Mouse (Mus musculus) forebrain, embryonic 16.5 days (tissue): ENCODE measurements around the gene Pde6d. TPM values are rescaled to one million over a fixed set of nuclear protein-coding genes. Genes with fewer than 3 reads are reported as not detected.
"Not testable (repeated sequence)": the region's sequence is repeated elsewhere in the genome, so short reads cannot be mapped to it uniquely, and the experiment has no call there.

ENCODE experiments used
- ATAC-seq: fragments of 200-750 bp; cut with Nextera tagmentation; 2 replicates; pipeline ENCODE4 v1.8.0; 2017; ENCODE audit warnings: mild to moderate bottlenecking, moderate library complexity
- H3K27ac ChIP-seq: fragments of 300-500 bp; sonication (generic); 2 replicates; pipeline ENCODE4 v1.5.1; 2014; ENCODE audit warnings: low read length, control low read depth
- H3K27me3 ChIP-seq: fragments of 300-500 bp; sonication (generic); replicated peaks from 2 replicates; pipeline ENCODE4 v1.6.1; 2014; ENCODE audit warnings: low read length; ENCODE audit not compliant: control insufficient read depth, insufficient read depth
- H3K36me3 ChIP-seq: fragments of 300-500 bp; sonication (generic); 2 replicates; pipeline ENCODE4 v1.6.1; 2014; ENCODE audit not compliant: control insufficient read depth, insufficient read depth
- H3K4me1 ChIP-seq: fragments of 300-500 bp; sonication (generic); replicated peaks from 2 replicates; pipeline ENCODE4 v1.6.1; 2014; ENCODE audit warnings: low read length; ENCODE audit not compliant: control insufficient read depth, insufficient read depth
- H3K4me2 ChIP-seq: fragments of 300-500 bp; sonication (generic); 2 replicates; pipeline ENCODE4 v1.6.1; 2014; ENCODE audit warnings: mild to moderate bottlenecking, low read length, control low read depth
- H3K4me3 ChIP-seq: fragments of 300-500 bp; sonication (generic); replicated peaks from 2 replicates; pipeline ENCODE4 v1.5.1; 2014; ENCODE audit warnings: mild to moderate bottlenecking, low read length, control low read depth
- H3K9ac ChIP-seq: fragments of 300-500 bp; sonication (generic); replicated peaks from 2 replicates; pipeline ENCODE4 v1.6.1; 2014; ENCODE audit warnings: low read depth, low read length, control low read depth
- H3K9me3 ChIP-seq: fragments of 300-500 bp; sonication (generic); 2 replicates; pipeline ENCODE4 v1.6.1; 2016; ENCODE audit warnings: low read length; ENCODE audit not compliant: control insufficient read depth
- WGBS: fragments of 180-500 bp; shearing (Covaris S2); extraction: QIAGEN DNeasy Blood & Tissue Kit; methylation state at CpG from one replicate; pipeline ENCODE4 v1.1.7; 2014; 5-methylcytosine and 5-hydroxymethylcytosine counted together
- polyA plus RNA-seq: library from polyadenylated mRNA; unstranded; fragments of >200 nt; fragmentation: Nextera tagmentation; extraction: Ambion mirVana; gene quantifications from 2 replicates; pipeline ENCODE4 v1.2.1, GENCODE M21; 2015

Gene Pde6d
- polyA plus RNA-seq, 1 experiment from 2014 or later: 90.1 TPM

- peaks cover 20% of the 10 kb centered on the region for H3K4me1 ChIP-seq
- H3K4me2 ChIP-seq: peak overlapping the region; percentile 96
- H3K36me3 ChIP-seq: no peaks in the 10 kb centered on the region
- no peaks in the 10 kb centered on the region for H3K27me3 ChIP-seq
- H3K9me3 ChIP-seq: no peaks in the 10 kb centered on the region
- H3K27ac ChIP-seq: peak overlapping the region; percentile 100
- ATAC-seq: peak; percentile 73
- 1% methylated on average over 52 of the region's 53 CpGs for WGBS
- peak overlapping the region; percentile 98 for H3K4me3 ChIP-seq
- peak overlapping the region; percentile 99 for H3K9ac ChIP-seq
Measured at GRCm38 (mm10) chr1:86524619-86525498, 57.6 kb downstream of the Pde6d start.

- H3K9ac ChIP-seq: peak overlapping the region; percentile 78
- H3K27me3 ChIP-seq: no peaks in the 10 kb centered on the region
- peaks cover 12% of the 10 kb centered on the region for H3K4me1 ChIP-seq
- ATAC-seq: no peak
- H3K4me3 ChIP-seq: no peak overlapping the region
- H3K4me2 ChIP-seq: peak overlapping the region; percentile 76
- peak overlapping the region; percentile 100 for H3K27ac ChIP-seq
- 92% methylated on average over 8 of the region's 8 CpGs for WGBS
- no peaks in the 10 kb centered on the region for H3K9me3 ChIP-seq
- H3K36me3 ChIP-seq: no peaks in the 10 kb centered on the region
Measured at GRCm38 (mm10) chr1:86523776-86524618, 58.4 kb downstream of the Pde6d start.

GRCm38 (mm10) chr1:86522286-86522871 is 60.0 kb downstream of the Pde6d start:
- peaks cover 12% of the 10 kb centered on the region for H3K4me1 ChIP-seq
- no peak overlapping the region for H3K4me3 ChIP-seq
- H3K4me2 ChIP-seq: no peak overlapping the region
- peak overlapping the region; percentile 1; the same call in 1 of the 2 replicates for H3K9ac ChIP-seq
- no peak overlapping the region for H3K27ac ChIP-seq
- ATAC-seq: no peak
- no peaks in the 10 kb centered on the region for H3K9me3 ChIP-seq
- WGBS: 45% methylated on average over 7 of the region's 7 CpGs
- no peaks in the 10 kb centered on the region for H3K36me3 ChIP-seq
- H3K27me3 ChIP-seq: no peaks in the 10 kb centered on the region

- no peak overlapping the region for H3K27ac ChIP-seq
- no peak overlapping the region for H3K4me3 ChIP-seq
- no peaks in the 10 kb centered on the region for H3K27me3 ChIP-seq
- no peak overlapping the region for H3K9ac ChIP-seq
- 40% methylated on average over 7 of the region's 7 CpGs for WGBS
- no peaks in the 10 kb centered on the region for H3K36me3 ChIP-seq
- H3K9me3 ChIP-seq: no peaks in the 10 kb centered on the region
- H3K4me2 ChIP-seq: no peak overlapping the region
- H3K4me1 ChIP-seq: peaks cover 12% of the 10 kb centered on the region
- ATAC-seq: no peak
Measured at GRCm38 (mm10) chr1:86520361-86520760, 62.1 kb downstream of the Pde6d start.

GRCm38 (mm10) chr1:86517076-86517475 is 65.4 kb downstream of the Pde6d start:
- 73% methylated on average over 3 of the region's 3 CpGs for WGBS

GRCm38 (mm10) chr1:86515715-86516410 is 66.6 kb downstream of the Pde6d start:
- no peak for ATAC-seq
- WGBS: 74% methylated on average over 6 of the region's 6 CpGs

More at GRCm38 (mm10) chr1:86517076-86517475, 65.4 kb downstream of the Pde6d start:
- ATAC-seq: no peak
- no peaks in the 10 kb centered on the region for H3K27me3 ChIP-seq
- no peak overlapping the region for H3K4me2 ChIP-seq
- H3K9me3 ChIP-seq: no peaks in the 10 kb centered on the region
- H3K4me1 ChIP-seq: no peaks in the 10 kb centered on the region
- H3K4me3 ChIP-seq: no peak overlapping the region
- no peak overlapping the region for H3K9ac ChIP-seq
- H3K27ac ChIP-seq: no peak overlapping the region
- H3K36me3 ChIP-seq: no peaks in the 10 kb centered on the region

GRCm38 (mm10) chr1:86513031-86513430 is 69.4 kb downstream of the Pde6d start:
- not testable (repeated sequence) for H3K4me2 ChIP-seq, H3K4me1 ChIP-seq, H3K36me3 ChIP-seq, H3K4me3 ChIP-seq, H3K27ac ChIP-seq, H3K9me3 ChIP-seq, H3K27me3 ChIP-seq, H3K9ac ChIP-seq, ATAC-seq
- WGBS: 77% methylated on average over 1 of the region's 1 CpGs

More at GRCm38 (mm10) chr1:86515715-86516410, 66.6 kb downstream of the Pde6d start:
- Histone ChIP-seq H3K4me1 (no peaks in the 10 kb centered on the region; the same call in 1 of the 2 replicates), H3K27me3 (no peaks in the 10 kb centered on the region), H3K27ac (no peak overlapping the region), H3K9me3 (no peaks in the 10 kb centered on the region), H3K36me3 (no peaks in the 10 kb centered on the region), H3K9ac (no peak overlapping the region), H3K4me2 (no peak overlapping the region), H3K4me3 (no peak overlapping the region)

GRCm38 (mm10) chr1:86512154-86512720 is 70.2 kb downstream of the Pde6d start:
- no peaks in the 10 kb centered on the region for H3K27me3 ChIP-seq
- peaks cover 5% of the 10 kb centered on the region for H3K4me1 ChIP-seq
- H3K9ac ChIP-seq: no peak overlapping the region
- H3K4me3 ChIP-seq: no peak overlapping the region
- ATAC-seq: no peak
- H3K4me2 ChIP-seq: no peak overlapping the region
- no peak overlapping the region for H3K27ac ChIP-seq
- H3K9me3 ChIP-seq: no peaks in the 10 kb centered on the region
- 79% methylated on average over 4 of the region's 4 CpGs for WGBS
- H3K36me3 ChIP-seq: no peaks in the 10 kb centered on the region
